Comparison of ENCODE assay signal across 8 mouse cellular contexts in genomic region chr2:132578059-132578458, GRCm38 (mm10). TPM values are rescaled to one million over a fixed set of nuclear protein-coding genes. Genes with fewer than 3 reads are reported as not detected.
A peak's percentile ranks its signal among the peaks of the same experiment; 100 is the strongest.
DNase-seq lines count a peak whose midpoint lies in the region; ATAC-seq lines count a peak whose summit lies in the region.

No protein-coding gene starts in this region.

- H3K4me1 ChIP-seq in hindbrain, embryonic 14.5 days (replicated peaks; ENCODE audit: control insufficient read depth, insufficient read depth, low read length) = peaks cover 29% of the 10 kb centered on the region

- H3K9me3 ChIP-seq in hindbrain, embryonic 14.5 days (ENCODE audit: control insufficient read depth, low read length) = no peaks in the 10 kb centered on the region

- peak; percentile 97 for DNase-seq in NIH3T3 (ENCODE audit: low read depth)
- DNase-seq in cerebellum, postnatal 10 days = peak; percentile 99
- peak; percentile 95 to 96 for DNase-seq in frontal cortex, postnatal 14 days (ENCODE audit: low spot score in 2 of 2)
- peak; percentile 94 for DNase-seq in hindbrain, embryonic 14.5 days (ENCODE audit: low spot score)
- DNase-seq in layer of hippocampus, postnatal 36 days = peak; percentile 96 to 97
- DNase-seq in lung, postnatal 36 days = peak; percentile 99
- peak; percentile 97 for DNase-seq in retina, postnatal 1 day
- DNase-seq in urinary bladder, adult 18-20 months (ENCODE audit: low spot score in 2 of 2) = peak; percentile 93 to 96

- peak overlapping the region; percentile 98 for H3K9ac ChIP-seq in hindbrain, embryonic 14.5 days

- no peaks in the 10 kb centered on the region for H3K36me3 ChIP-seq in hindbrain, embryonic 14.5 days (replicated peaks; ENCODE audit: control insufficient read depth, insufficient read depth)

- peak; percentile 98 for ATAC-seq in hindbrain, embryonic 14.5 days (ENCODE audit: low FRiP score)

- peak overlapping the region; percentile 78 for H3K4me2 ChIP-seq in hindbrain, embryonic 14.5 days (replicated peaks)

- peak overlapping the region; percentile 99 for H3K27ac ChIP-seq in hindbrain, embryonic 14.5 days

- H3K27me3 ChIP-seq in hindbrain, embryonic 14.5 days (ENCODE audit: control insufficient read depth, insufficient read depth, low read length) = no peaks in the 10 kb centered on the region

- 2% methylated on average over 36 of the region's 38 CpGs for WGBS in hindbrain, embryonic 14.5 days

- peak overlapping the region; percentile 85 for H3K4me3 ChIP-seq in hindbrain, embryonic 14.5 days (replicated peaks; ENCODE audit: low read length)

RNA-seq across cellular contexts. Expression of gene Gpcpd1, which starts 9.5 kb away (rescaled TPM):
- 76.5 and 102 TPM in 2 replicates for polyA plus RNA-seq in hindbrain, embryonic 14.5 days (2014; fragmentation: Nextera tagmentation; extraction: Ambion mirVana)
- total RNA-seq in layer of hippocampus, postnatal 36 days (2021) = 10 to 100 TPM; 63.8 to 67.2 TPM

Comparison
In these comparisons a context has a peak if more than half of its experiments do, and no peak if none do; other contexts are left out.
1. Peak in every context shown above with its lines: DNase-seq, ATAC-seq, H3K4me3 ChIP-seq and H3K27ac ChIP-seq.